Mouse (Mus musculus) embryonic fibroblast, embryonic 13.5 days (primary cell): ENCODE measurements around the gene Parp16.

Experiments
- CTCF ChIP-seq: IDR thresholded peaks from 2 replicates; pipeline ENCODE4 v1.5.1; 2011; ENCODE audit warnings: mild to moderate bottlenecking, control low read depth, low read length, moderate library complexity, borderline replicate concordance; ENCODE audit not compliant: insufficient read depth
- POLR2A ChIP-seq: IDR thresholded peaks from 2 replicates; pipeline ENCODE4 v1.6.1; 2011; ENCODE audit warnings: low read depth, mild to moderate bottlenecking, control low read depth, low read length, moderate library complexity

GRCm38 (mm10) chr9:65166386-65166785, 28.8 kb upstream of the Parp16 start:
- TF ChIP-seq CTCF (no peak), POLR2A (no peak)
